Comparison of ENCODE assay signal across 8 mouse cellular contexts in genomic region chr6:113530932-113531839, GRCm38 (mm10). TPM values are rescaled to one million over a fixed set of nuclear protein-coding genes. Genes with fewer than 3 reads are reported as not detected.
A peak's percentile ranks its signal among the peaks of the same experiment; 100 is the strongest.
DNase-seq lines count a peak whose midpoint lies in the region; ATAC-seq lines count a peak whose summit lies in the region.

Emc3 (minus strand) TSS chr6:113531652.
Fancd2 (plus strand) TSS chr6:113531682.

- H3K4me3 ChIP-seq in hindbrain, embryonic 15.5 days, result peak within 1 kb of the TSS; percentile 95

- H3K36me3 ChIP-seq in hindbrain, embryonic 15.5 days, result peaks cover 5% of the 10 kb centered on the region

- H3K9ac ChIP-seq in hindbrain, embryonic 15.5 days, result peak within 1 kb of the TSS; percentile 72

- peak; percentile 88 for DNase-seq in T-cell, adult 2 months (ENCODE audit: low spot score)
- peak; percentile 97 for DNase-seq in cerebellum, postnatal 25 days
- peak; percentile 94 to 96 for DNase-seq in frontal cortex, postnatal 36 days (ENCODE audit: low spot score in 2 of 2)
- peak; percentile 91 to 93 for DNase-seq in layer of hippocampus, postnatal 36 days
- DNase-seq in lung, postnatal 25 days (ENCODE audit: low spot score), result peak; percentile 89
- peak; percentile 75 for DNase-seq in retina, adult 2 months (ENCODE audit: low read depth, low spot score)
- DNase-seq in thymus, postnatal 25 days, result peak; percentile 94

- peak; percentile 90 for ATAC-seq in hindbrain, embryonic 15.5 days (ENCODE audit: low FRiP score, low read depth)

- peak within 1 kb of the TSS; percentile 72 for H3K4me2 ChIP-seq in hindbrain, embryonic 15.5 days

- peaks cover 32% of the 10 kb centered on the region for H3K4me1 ChIP-seq in hindbrain, embryonic 15.5 days (replicated peaks)

- H3K9me3 ChIP-seq in hindbrain, embryonic 15.5 days, result no peaks in the 10 kb centered on the region

- H3K27ac ChIP-seq in hindbrain, embryonic 15.5 days (replicated peaks), result peak within 1 kb of the TSS; percentile 80

- no peaks in the 10 kb centered on the region for H3K27me3 ChIP-seq in hindbrain, embryonic 15.5 days

- under 1% methylated on average over 46 of the region's 47 CpGs for WGBS in hindbrain, embryonic 15.5 days

RNA-seq across cellular contexts. Expression of gene Emc3, which starts in this region (rescaled TPM):
- polyA plus RNA-seq in hindbrain, embryonic 15.5 days (2015; fragmentation: Nextera tagmentation; extraction: Ambion mirVana), result 109 and 115 TPM in 2 replicates
- 10 to 100 TPM; 75.1 to 82.0 TPM for total RNA-seq in layer of hippocampus, postnatal 36 days (2021)

RNA-seq across cellular contexts. Expression of gene Fancd2, which starts in this region (rescaled TPM):
- polyA plus RNA-seq in hindbrain, embryonic 15.5 days (2015; fragmentation: Nextera tagmentation; extraction: Ambion mirVana), result 2.0 and 2.6 TPM in 2 replicates
- 1 to 10 TPM; 1.9 to 2.5 TPM for total RNA-seq in layer of hippocampus, postnatal 36 days (2021)

Comparison
In these comparisons a context has a peak if more than half of its experiments do, and no peak if none do; other contexts are left out.
1. Peak in every context shown above with its lines: DNase-seq, ATAC-seq, H3K4me3 ChIP-seq and H3K27ac ChIP-seq.